Mouse (Mus musculus) liver, embryonic 14.5 days (tissue): Measurements from ENCODE around the gene Rabepk.

Source experiments
- CTCF ChIP-seq: IDR thresholded peaks from 2 replicates; pipeline ENCODE4 v1.5.1; 2016; ENCODE audit warnings: antibody characterized with exemption, low read depth, control low read depth
- EP300 ChIP-seq: IDR thresholded peaks from 2 replicates; pipeline ENCODE4 v1.6.1; 2016; ENCODE audit warnings: antibody characterized with exemption, low read depth

DNA sequence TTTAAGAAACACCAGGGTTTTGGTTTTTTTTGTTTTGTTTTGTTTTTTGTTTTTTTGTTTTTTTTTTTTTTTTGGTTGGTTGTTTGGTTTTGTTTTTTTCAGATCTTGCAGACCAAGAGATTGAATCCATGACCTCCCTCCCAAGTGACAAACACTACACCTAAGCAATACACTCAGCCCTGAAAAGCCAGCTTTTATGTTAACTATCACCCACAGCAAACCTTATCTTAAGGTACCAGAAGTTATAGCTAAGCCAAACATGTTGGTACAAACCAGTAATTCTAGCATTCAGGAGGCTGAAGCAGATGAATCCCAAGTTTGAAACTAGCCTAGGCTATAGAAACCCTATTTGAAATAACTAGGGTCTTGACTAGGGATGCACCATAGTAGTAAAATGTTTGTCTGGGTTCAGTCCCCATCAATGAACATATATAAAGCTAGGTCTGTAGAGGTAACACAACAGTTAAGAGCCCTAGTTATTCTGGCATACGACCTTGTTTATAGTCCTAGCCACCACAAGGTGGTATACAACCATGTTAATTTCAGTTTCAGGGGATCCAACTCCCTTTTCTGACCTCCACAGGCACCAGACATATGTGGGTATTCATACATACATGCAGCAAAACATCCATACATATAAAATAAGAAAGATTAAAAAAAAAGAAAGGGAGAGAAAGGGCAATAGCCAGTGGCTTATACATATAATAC lies 59.9 kb downstream of the Rabepk start:
- peak; percentile 13; the same call in 1 of the 2 replicates for TF ChIP-seq CTCF
- TF ChIP-seq EP300 = peak; percentile 91
